Mouse (Mus musculus): ENCODE measurements around the gene Eif2b3. TPM values are rescaled to one million over a fixed set of nuclear protein-coding genes. Genes with fewer than 3 reads are reported as not detected.

Gene Eif2b3
- polyA plus RNA-seq, 1 experiment from 2014 or later: 53.2 TPM

- no peak overlapping the region for H3K4me3 ChIP-seq (ENCODE audit: low read length)
- ATAC-seq (ENCODE audit: low FRiP score, low TSS enrichment): no peak
- H3K4me2 ChIP-seq (replicated peaks; ENCODE audit: low read depth, low read length): no peak overlapping the region
- 93% methylated on average over 5 of the region's 5 CpGs for WGBS
- H3K4me1 ChIP-seq (ENCODE audit: control insufficient read depth, insufficient read depth, low read length): no peaks in the 10 kb centered on the region
- no peak overlapping the region for H3K27ac ChIP-seq (ENCODE audit: low read depth, low read length)
- no peaks in the 10 kb centered on the region for H3K36me3 ChIP-seq (ENCODE audit: control insufficient read depth, insufficient read depth, low read length)
- H3K27me3 ChIP-seq (ENCODE audit: control insufficient read depth, insufficient read depth, low read length): no peaks in the 10 kb centered on the region
- no peaks in the 10 kb centered on the region for H3K9me3 ChIP-seq (ENCODE audit: control insufficient read depth, low read length)
- H3K9ac ChIP-seq (ENCODE audit: low read depth, low read length): no peak overlapping the region
Measured at GRCm38 (mm10) chr4:117010231-117010630, 9.0 kb upstream of the Eif2b3 start.

GRCm38 (mm10) chr4:117013596-117013995 is 5.6 kb upstream of the Eif2b3 start:
- H3K9me3 ChIP-seq (ENCODE audit: control insufficient read depth, low read length): no peaks in the 10 kb centered on the region
- WGBS: 85% methylated on average over 6 of the region's 6 CpGs
- no peak overlapping the region for H3K27ac ChIP-seq (ENCODE audit: low read depth, low read length)
- no peak overlapping the region for H3K4me3 ChIP-seq (ENCODE audit: low read length)
- ATAC-seq (ENCODE audit: low FRiP score, low TSS enrichment): no peak
- no peaks in the 10 kb centered on the region for H3K4me1 ChIP-seq (ENCODE audit: control insufficient read depth, insufficient read depth, low read length)
- H3K4me2 ChIP-seq (replicated peaks; ENCODE audit: low read depth, low read length): no peak overlapping the region
- H3K27me3 ChIP-seq (ENCODE audit: control insufficient read depth, insufficient read depth, low read length): no peaks in the 10 kb centered on the region
- H3K36me3 ChIP-seq (ENCODE audit: control insufficient read depth, insufficient read depth, low read length): no peaks in the 10 kb centered on the region
- H3K9ac ChIP-seq (ENCODE audit: low read depth, low read length): no peak overlapping the region

GRCm38 (mm10) chr4:117014901-117015415 is 4.2 kb upstream of the Eif2b3 start:
- no peak overlapping the region for H3K27ac ChIP-seq (ENCODE audit: low read depth, low read length)
- no peaks in the 10 kb centered on the region for H3K36me3 ChIP-seq (ENCODE audit: control insufficient read depth, insufficient read depth, low read length)
- H3K9me3 ChIP-seq (ENCODE audit: control insufficient read depth, low read length): no peaks in the 10 kb centered on the region
- H3K27me3 ChIP-seq (ENCODE audit: control insufficient read depth, insufficient read depth, low read length): no peaks in the 10 kb centered on the region
- no peak overlapping the region for H3K9ac ChIP-seq (ENCODE audit: low read depth, low read length)
- WGBS: 64% methylated on average over 4 of the region's 4 CpGs
- H3K4me2 ChIP-seq (replicated peaks; ENCODE audit: low read depth, low read length): no peak overlapping the region
- H3K4me3 ChIP-seq (ENCODE audit: low read length): no peak overlapping the region
- H3K4me1 ChIP-seq (ENCODE audit: control insufficient read depth, insufficient read depth, low read length): peaks cover 1% of the 10 kb centered on the region; the same call in 1 of the 2 replicates
- no peak for ATAC-seq (ENCODE audit: low FRiP score, low TSS enrichment)

DNA sequence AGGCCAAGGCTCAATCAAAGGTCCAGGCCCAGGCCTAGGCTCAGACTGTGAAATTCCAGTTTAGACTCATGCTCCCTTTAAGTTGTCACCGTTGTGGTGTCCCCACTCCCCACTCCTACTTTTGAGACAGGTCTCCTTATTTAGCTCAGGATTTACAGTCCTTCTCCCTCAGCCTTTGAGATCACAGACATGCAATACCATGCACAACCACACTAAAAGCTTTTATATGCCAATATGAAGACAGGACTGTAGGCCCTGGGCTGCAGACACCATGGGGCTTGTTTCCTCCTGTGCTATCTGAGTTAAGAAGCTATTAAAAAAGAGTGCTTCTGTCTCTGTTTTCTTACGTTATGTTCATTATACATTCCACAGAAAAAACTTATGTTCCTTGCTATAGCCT is 1.5 kb upstream of the Eif2b3 start:
- WGBS: 86% methylated on average over 2 of the region's 2 CpGs
- Histone ChIP-seq H3K27me3 (ENCODE audit: control insufficient read depth, insufficient read depth, low read length) (no peaks in the 10 kb centered on the region), H3K9me3 (ENCODE audit: control insufficient read depth, low read length) (no peaks in the 10 kb centered on the region), H3K9ac (ENCODE audit: low read depth, low read length) (no peak overlapping the region), H3K36me3 (ENCODE audit: control insufficient read depth, insufficient read depth, low read length) (peaks cover 7% of the 10 kb centered on the region), H3K4me1 (ENCODE audit: control insufficient read depth, insufficient read depth, low read length) (peaks cover 5% of the 10 kb centered on the region; the same call in 1 of the 2 replicates), H3K27ac (ENCODE audit: low read depth, low read length) (no peak overlapping the region), H3K4me2 (replicated peaks; ENCODE audit: low read depth, low read length) (no peak overlapping the region), H3K4me3 (ENCODE audit: low read length) (no peak overlapping the region)
- no peak for ATAC-seq (ENCODE audit: low FRiP score, low TSS enrichment)

GRCm38 (mm10) chr4:117018327-117018726 is 875 bp upstream of the Eif2b3 start:
- no peak overlapping the region for H3K27ac ChIP-seq (ENCODE audit: low read depth, low read length)
- H3K36me3 ChIP-seq (ENCODE audit: control insufficient read depth, insufficient read depth, low read length): peaks cover 13% of the 10 kb centered on the region
- no peak overlapping the region for H3K9ac ChIP-seq (ENCODE audit: low read depth, low read length)
- H3K4me2 ChIP-seq (replicated peaks; ENCODE audit: low read depth, low read length): no peak overlapping the region
- H3K27me3 ChIP-seq (ENCODE audit: control insufficient read depth, insufficient read depth, low read length): no peaks in the 10 kb centered on the region
- peaks cover 5% of the 10 kb centered on the region; the same call in 1 of the 2 replicates for H3K4me1 ChIP-seq (ENCODE audit: control insufficient read depth, insufficient read depth, low read length)
- no peak overlapping the region for H3K4me3 ChIP-seq (ENCODE audit: low read length)
- no peaks in the 10 kb centered on the region for H3K9me3 ChIP-seq (ENCODE audit: control insufficient read depth, low read length)
- no peak for ATAC-seq (ENCODE audit: low FRiP score, low TSS enrichment)
- 87% methylated on average over 7 of the region's 7 CpGs for WGBS

DNA sequence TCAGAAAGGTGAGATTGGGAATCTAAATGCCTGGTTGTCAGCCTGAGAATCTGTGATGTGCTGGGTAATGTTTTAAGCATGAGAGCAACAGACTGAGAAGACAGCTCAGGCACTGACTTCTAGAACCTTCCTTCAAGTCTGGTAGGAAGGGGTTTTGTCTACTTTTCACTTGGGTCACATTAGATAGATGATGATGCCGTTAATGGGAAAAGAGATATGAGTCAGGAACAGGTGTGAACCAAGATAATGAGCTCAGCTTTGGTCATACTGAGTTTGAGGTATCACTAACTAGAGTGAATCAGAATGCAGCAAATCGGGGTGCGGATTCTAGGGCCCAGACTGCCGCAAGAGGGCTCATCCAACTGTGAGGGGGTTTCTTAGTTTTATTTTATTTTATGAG is 4.3 kb downstream of the Eif2b3 start:
- Histone ChIP-seq H3K4me3 (ENCODE audit: low read length) (no peak overlapping the region), H3K9me3 (ENCODE audit: control insufficient read depth, low read length) (no peaks in the 10 kb centered on the region), H3K27me3 (ENCODE audit: control insufficient read depth, insufficient read depth, low read length) (no peaks in the 10 kb centered on the region), H3K4me2 (replicated peaks; ENCODE audit: low read depth, low read length) (no peak overlapping the region), H3K36me3 (ENCODE audit: control insufficient read depth, insufficient read depth, low read length) (peaks cover 24% of the 10 kb centered on the region), H3K4me1 (ENCODE audit: control insufficient read depth, insufficient read depth, low read length) (peaks cover 5% of the 10 kb centered on the region; the same call in 1 of the 2 replicates), H3K27ac (ENCODE audit: low read depth, low read length) (no peak overlapping the region), H3K9ac (ENCODE audit: low read depth, low read length) (no peak overlapping the region)
- ATAC-seq (ENCODE audit: low FRiP score, low TSS enrichment): no peak
- 97% methylated on average over 4 of the region's 4 CpGs for WGBS

GRCm38 (mm10) chr4:117031105-117031504 is 11.9 kb downstream of the Eif2b3 start:
- Histone ChIP-seq H3K36me3 (ENCODE audit: control insufficient read depth, insufficient read depth, low read length) (peaks cover 28% of the 10 kb centered on the region), H3K4me1 (ENCODE audit: control insufficient read depth, insufficient read depth, low read length) (no peaks in the 10 kb centered on the region), H3K4me2 (replicated peaks; ENCODE audit: low read depth, low read length) (no peak overlapping the region), H3K27me3 (ENCODE audit: control insufficient read depth, insufficient read depth, low read length) (no peaks in the 10 kb centered on the region), H3K9ac (ENCODE audit: low read depth, low read length) (no peak overlapping the region), H3K27ac (ENCODE audit: low read depth, low read length) (no peak overlapping the region), H3K4me3 (ENCODE audit: low read length) (no peak overlapping the region), H3K9me3 (ENCODE audit: control insufficient read depth, low read length) (no peaks in the 10 kb centered on the region)
- ATAC-seq (ENCODE audit: low FRiP score, low TSS enrichment): no peak
- 88% methylated on average over 1 of the region's 1 CpGs for WGBS

DNA sequence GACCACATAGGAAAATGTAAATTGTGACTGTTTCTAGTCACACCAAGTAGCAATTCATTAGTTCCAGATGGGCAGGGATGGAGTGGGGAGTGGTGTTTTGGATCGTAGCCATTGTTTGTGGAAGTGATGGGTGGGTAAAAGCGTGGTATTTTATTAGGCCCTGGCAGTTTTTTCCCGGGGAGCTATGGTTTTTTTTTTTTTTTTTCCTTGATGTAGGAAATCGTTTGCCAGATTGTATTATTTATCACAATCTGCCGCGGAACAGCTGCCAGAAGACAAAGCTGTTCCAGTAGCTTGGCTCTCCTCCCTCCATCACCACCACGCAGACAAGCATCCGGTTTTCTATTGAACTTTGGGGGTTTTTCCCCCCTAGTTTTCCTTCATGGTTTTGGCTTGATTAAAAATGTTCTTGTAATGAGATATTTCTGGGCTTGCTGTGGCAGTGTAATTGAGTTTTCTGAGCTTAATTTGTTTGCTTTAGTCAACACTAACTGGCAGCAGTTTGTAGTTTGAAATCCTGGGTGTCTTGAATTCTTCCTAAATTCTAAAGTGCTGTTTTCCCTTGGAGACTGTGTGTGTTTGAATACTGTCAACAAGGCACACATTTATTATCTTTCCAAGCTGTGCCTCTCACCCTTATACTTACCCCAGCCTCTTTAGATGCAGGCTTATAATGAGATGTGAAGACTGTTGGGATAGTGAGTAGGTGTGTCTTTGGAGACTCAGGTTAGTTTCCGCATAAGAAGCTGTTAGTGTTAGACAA is 20.9 kb downstream of the Eif2b3 start:
- no peak for ATAC-seq (ENCODE audit: low FRiP score, low TSS enrichment)
- 0 out of 2 replicates have a peak, but pooled peaks cover 5% of the 10 kb centered on the region for H3K4me1 ChIP-seq (ENCODE audit: control insufficient read depth, insufficient read depth, low read length)
- H3K36me3 ChIP-seq (ENCODE audit: control insufficient read depth, insufficient read depth, low read length): peaks cover 3% of the 10 kb centered on the region; the same call in 1 of the 2 replicates
- H3K9ac ChIP-seq (ENCODE audit: low read depth, low read length): no peak overlapping the region; the same call in 1 of the 2 replicates
- H3K4me3 ChIP-seq (ENCODE audit: low read length): no peak overlapping the region; the same call in 1 of the 2 replicates
- H3K4me2 ChIP-seq (replicated peaks; ENCODE audit: low read depth, low read length): 0 out of 2 replicates have a peak overlapping the region, but pooled peaks have one; percentile 4
- H3K9me3 ChIP-seq (ENCODE audit: control insufficient read depth, low read length): no peaks in the 10 kb centered on the region
- 41% methylated on average over 9 of the region's 9 CpGs for WGBS
- H3K27ac ChIP-seq (ENCODE audit: low read depth, low read length): peak overlapping the region; percentile 12; the same call in 1 of the 2 replicates
- H3K27me3 ChIP-seq (ENCODE audit: control insufficient read depth, insufficient read depth, low read length): no peaks in the 10 kb centered on the region

DNA sequence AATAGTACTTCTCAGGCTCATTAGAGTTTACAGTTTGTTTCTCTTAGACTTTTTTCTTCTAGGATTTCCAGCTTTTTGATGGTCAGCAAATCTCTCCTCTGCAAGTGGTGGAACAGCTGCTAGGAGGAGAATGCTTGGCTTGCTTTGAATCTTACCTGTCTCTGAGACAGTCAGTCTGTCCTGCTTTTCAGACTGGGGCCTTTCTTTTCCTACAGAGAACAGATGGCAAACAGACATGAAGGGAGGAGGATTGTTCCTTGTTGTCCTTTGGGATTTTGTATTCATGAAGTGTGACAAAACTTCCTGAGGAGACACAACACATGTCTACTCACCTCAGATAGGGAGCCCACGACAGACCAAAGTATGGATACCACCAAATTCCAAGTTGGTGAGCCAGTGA is 21.6 kb downstream of the Eif2b3 start:
- Histone ChIP-seq H3K4me3 (ENCODE audit: low read length) (no peak overlapping the region), H3K9ac (ENCODE audit: low read depth, low read length) (no peak overlapping the region), H3K36me3 (ENCODE audit: control insufficient read depth, insufficient read depth, low read length) (peaks cover 3% of the 10 kb centered on the region; the same call in 1 of the 2 replicates), H3K9me3 (ENCODE audit: control insufficient read depth, low read length) (no peaks in the 10 kb centered on the region), H3K4me2 (replicated peaks; ENCODE audit: low read depth, low read length) (no peak overlapping the region; the same call in 1 of the 2 replicates), H3K4me1 (ENCODE audit: control insufficient read depth, insufficient read depth, low read length) (0 out of 2 replicates have a peak, but pooled peaks cover 5% of the 10 kb centered on the region), H3K27me3 (ENCODE audit: control insufficient read depth, insufficient read depth, low read length) (no peaks in the 10 kb centered on the region), H3K27ac (ENCODE audit: low read depth, low read length) (0 out of 2 replicates have a peak overlapping the region, but pooled peaks have one; percentile 42)
- ATAC-seq (ENCODE audit: low FRiP score, low TSS enrichment): no peak
- 85% methylated on average over 1 of the region's 1 CpGs for WGBS

All from kidney, embryonic 14.5 days (tissue).